Mouse (Mus musculus): ENCODE measurements around the gene Slc6a6. TPM values are rescaled to one million over a fixed set of nuclear protein-coding genes. Genes with fewer than 3 reads are reported as not detected.

The Slc6a6 gene
- polyA plus RNA-seq, 1 experiment from 2014 or later, result 47.0 TPM

DNA sequence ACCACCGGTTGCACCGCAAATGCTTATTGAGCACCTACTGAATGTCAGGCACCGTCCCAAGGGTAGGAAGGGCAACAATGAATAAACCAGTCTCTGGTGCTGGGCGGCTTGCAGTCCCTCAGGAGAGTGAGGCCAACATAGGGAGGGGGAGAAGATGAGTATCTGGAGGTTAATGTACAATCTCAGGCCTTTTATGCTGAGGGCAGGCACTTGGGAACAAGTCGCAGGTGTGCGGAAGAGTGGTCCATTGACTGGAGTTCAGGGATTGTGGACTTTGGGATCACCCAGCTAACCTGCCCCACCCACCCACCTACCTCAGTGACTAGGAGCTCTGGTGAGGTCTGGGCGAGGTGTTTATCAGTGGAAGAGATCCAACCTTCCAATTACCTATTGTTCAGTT, 6.8 kb downstream of the Slc6a6 start:
- 91% methylated on average over 7 of the region's 7 CpGs for WGBS
- no peak for DNase-seq (ENCODE audit: extremely low spot score, low spot score)
- peaks cover 28% of the 10 kb centered on the region for H3K36me3 ChIP-seq (replicated peaks)
- peaks cover 61% of the 10 kb centered on the region for H3K4me1 ChIP-seq
- H3K9me3 ChIP-seq, result no peaks in the 10 kb centered on the region
- no peaks in the 10 kb centered on the region for H3K27me3 ChIP-seq (ENCODE audit: poor library complexity, severe bottlenecking)
- no peak overlapping the region for H3K4me3 ChIP-seq
- H3K27ac ChIP-seq, result no peak overlapping the region

DNA sequence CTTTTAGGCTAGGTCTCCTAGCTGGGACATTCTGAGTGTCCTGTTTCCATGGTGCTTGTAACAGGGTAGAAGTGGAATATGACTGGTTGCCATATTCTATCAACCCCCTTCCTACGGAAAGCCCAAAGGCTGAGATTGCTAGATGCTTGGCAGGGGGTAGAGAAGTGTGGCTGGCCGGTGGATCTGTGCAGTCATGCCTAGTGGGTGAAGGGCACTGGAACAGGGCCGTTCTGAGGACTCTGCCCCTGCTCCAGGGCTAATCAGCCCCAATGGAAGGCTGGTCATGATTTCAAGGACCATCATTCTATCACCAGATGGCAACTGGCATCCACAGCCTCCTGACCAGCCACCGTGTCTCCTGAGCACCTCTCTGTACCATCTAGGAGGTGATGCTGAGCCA, 7.7 kb downstream of the Slc6a6 start:
- Histone ChIP-seq H3K27ac (no peak overlapping the region), H3K36me3 (replicated peaks) (peaks cover 28% of the 10 kb centered on the region), H3K27me3 (ENCODE audit: poor library complexity, severe bottlenecking) (no peaks in the 10 kb centered on the region), H3K4me1 (peaks cover 52% of the 10 kb centered on the region), H3K9me3 (no peaks in the 10 kb centered on the region), H3K4me3 (no peak overlapping the region)
- WGBS, result 92% methylated on average over 4 of the region's 4 CpGs
- DNase-seq (ENCODE audit: extremely low spot score, low spot score), result no peak

GRCm38 (mm10) chr6:91693301-91693886, 9.5 kb downstream of the Slc6a6 start:
- WGBS, result 88% methylated on average over 17 of the region's 17 CpGs
- H3K4me3 ChIP-seq, result no peak overlapping the region
- H3K27ac ChIP-seq, result no peak overlapping the region
- DNase-seq (ENCODE audit: extremely low spot score, low spot score), result no peak
- no peaks in the 10 kb centered on the region for H3K27me3 ChIP-seq (ENCODE audit: poor library complexity, severe bottlenecking)
- peaks cover 47% of the 10 kb centered on the region for H3K4me1 ChIP-seq
- peaks cover 28% of the 10 kb centered on the region for H3K36me3 ChIP-seq (replicated peaks)
- H3K9me3 ChIP-seq, result no peaks in the 10 kb centered on the region

DNA sequence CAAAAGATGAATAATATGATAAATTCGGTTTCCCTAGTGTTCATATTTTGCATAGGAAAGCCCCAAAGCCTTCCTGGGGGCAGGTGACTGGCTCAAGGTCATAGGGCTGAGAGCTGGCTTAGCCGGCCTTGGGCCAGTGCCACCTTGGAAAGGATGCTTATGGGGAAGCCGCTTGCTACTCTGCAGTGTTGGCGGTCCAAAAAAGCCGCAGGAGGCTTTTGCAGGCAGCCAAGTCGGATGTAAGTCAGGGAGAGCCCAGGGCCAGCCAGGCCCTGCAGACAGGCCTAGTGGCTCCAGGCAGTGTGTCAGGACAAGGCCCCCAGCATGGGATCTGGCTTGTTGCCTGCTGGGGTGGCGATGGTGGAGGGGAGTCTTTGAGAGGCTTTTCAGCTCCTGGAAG, 10.8 kb downstream of the Slc6a6 start:
- WGBS, result 58% methylated on average over 7 of the region's 7 CpGs
- Histone ChIP-seq H3K4me3 (no peak overlapping the region), H3K9me3 (no peaks in the 10 kb centered on the region), H3K27me3 (ENCODE audit: poor library complexity, severe bottlenecking) (no peaks in the 10 kb centered on the region), H3K27ac (peak overlapping the region; percentile 31; the same call in 1 of the 2 replicates), H3K36me3 (replicated peaks) (peaks cover 38% of the 10 kb centered on the region), H3K4me1 (peaks cover 50% of the 10 kb centered on the region)
- DNase-seq (ENCODE audit: extremely low spot score, low spot score), result no peak

DNA sequence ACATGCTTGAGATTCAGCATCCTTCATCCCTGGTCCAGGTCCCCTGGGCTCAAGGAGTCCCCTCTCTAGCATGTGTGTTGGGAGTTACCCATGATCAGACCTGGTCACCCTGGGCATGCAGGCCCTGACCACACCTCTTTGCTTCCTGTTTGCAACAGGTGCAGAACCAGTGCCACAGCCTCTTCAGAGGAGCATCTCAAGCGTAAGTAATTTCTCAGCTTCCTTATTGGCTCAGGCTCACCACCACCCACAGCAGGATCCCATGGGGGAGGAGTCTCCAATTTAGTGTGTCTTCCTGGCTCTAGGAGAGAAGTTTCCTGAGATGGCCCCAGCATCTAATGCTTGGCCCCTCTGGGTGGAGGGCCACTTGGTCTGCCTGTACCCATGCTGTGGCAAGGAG, 15.0 kb downstream of the Slc6a6 start:
- Histone ChIP-seq H3K4me3 (no peak overlapping the region), H3K4me1 (peaks cover 30% of the 10 kb centered on the region), H3K9me3 (no peaks in the 10 kb centered on the region), H3K36me3 (replicated peaks) (peaks cover 53% of the 10 kb centered on the region), H3K27me3 (ENCODE audit: poor library complexity, severe bottlenecking) (no peaks in the 10 kb centered on the region), H3K27ac (no peak overlapping the region)
- DNase-seq (ENCODE audit: extremely low spot score, low spot score), result no peak
- 68% methylated on average over 1 of the region's 1 CpGs for WGBS

DNA sequence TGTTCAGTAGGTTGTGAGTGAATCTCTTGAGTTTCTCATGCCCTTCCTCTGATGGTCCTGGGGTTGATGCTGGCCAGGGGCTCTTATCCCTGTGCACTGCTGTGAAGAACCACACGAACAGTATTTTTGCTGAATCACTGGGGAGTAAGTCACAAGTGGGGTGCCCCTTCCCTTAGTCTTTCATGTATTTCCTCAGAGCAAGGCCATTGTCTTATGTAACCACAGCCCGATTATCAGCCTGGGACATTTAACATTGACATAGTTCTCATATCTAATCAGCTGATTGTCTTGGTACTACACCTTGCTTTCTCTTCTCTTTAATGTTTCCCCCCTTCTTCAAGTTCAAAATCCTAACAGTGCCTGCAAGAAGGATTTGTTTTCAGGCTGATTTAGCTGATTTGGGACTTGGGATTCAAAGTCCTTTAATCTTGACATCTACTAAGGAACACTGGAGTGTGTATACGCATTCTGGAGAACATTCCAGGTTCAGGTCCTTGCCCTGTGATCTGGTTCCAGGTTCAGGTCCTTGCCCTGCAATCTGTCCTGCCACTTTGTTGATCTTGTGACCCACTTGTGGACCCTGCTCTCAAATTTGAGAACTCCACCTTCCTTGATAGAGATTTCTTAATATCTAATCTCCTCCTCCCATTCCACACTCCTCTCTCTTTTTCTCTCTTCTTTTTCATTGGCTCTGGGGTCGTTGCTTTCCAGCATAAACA, 15.8 kb downstream of the Slc6a6 start:
- DNase-seq (ENCODE audit: extremely low spot score, low spot score), result no peak
- Histone ChIP-seq H3K9me3 (no peaks in the 10 kb centered on the region), H3K36me3 (replicated peaks) (peaks cover 61% of the 10 kb centered on the region), H3K4me1 (peaks cover 26% of the 10 kb centered on the region), H3K27ac (no peak overlapping the region), H3K4me3 (no peak overlapping the region), H3K27me3 (ENCODE audit: poor library complexity, severe bottlenecking) (no peaks in the 10 kb centered on the region)
- 92% methylated on average over 4 of the region's 4 CpGs for WGBS

GRCm38 (mm10) chr6:91700823-91701621, 17.2 kb downstream of the Slc6a6 start:
- no peak overlapping the region for H3K27ac ChIP-seq
- H3K27me3 ChIP-seq (ENCODE audit: poor library complexity, severe bottlenecking), result no peaks in the 10 kb centered on the region
- no peak overlapping the region for H3K4me3 ChIP-seq
- peaks cover 18% of the 10 kb centered on the region for H3K4me1 ChIP-seq
- 87% methylated on average over 11 of the region's 11 CpGs for WGBS
- peaks cover 73% of the 10 kb centered on the region for H3K36me3 ChIP-seq (replicated peaks)
- H3K9me3 ChIP-seq, result no peaks in the 10 kb centered on the region
- DNase-seq (ENCODE audit: extremely low spot score, low spot score), result no peak

DNA sequence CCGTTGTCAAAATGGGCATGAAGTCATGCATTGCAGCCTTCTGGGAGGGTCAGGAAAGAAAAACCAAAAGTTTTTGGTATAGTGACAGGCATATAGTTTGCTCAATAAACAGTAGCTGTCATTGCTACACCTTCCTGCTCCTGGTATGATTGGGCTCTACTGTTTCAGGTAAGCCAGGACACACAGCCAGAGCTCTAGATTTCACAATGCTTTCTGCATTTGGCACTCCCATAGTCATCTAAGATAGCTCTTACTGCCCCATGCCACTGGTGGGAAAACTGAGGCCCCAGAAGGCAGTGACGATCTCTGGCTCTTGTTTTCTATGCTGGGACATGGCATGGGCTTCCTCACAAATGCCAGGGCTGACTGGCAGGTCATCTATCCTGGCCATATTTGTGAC, 19.6 kb downstream of the Slc6a6 start:
- H3K27ac ChIP-seq, result no peak overlapping the region
- DNase-seq (ENCODE audit: extremely low spot score, low spot score), result no peak
- H3K27me3 ChIP-seq (ENCODE audit: poor library complexity, severe bottlenecking), result no peaks in the 10 kb centered on the region
- 97% methylated on average over 2 of the region's 2 CpGs for WGBS
- no peak overlapping the region for H3K4me3 ChIP-seq
- H3K9me3 ChIP-seq, result no peaks in the 10 kb centered on the region
- peaks cover 90% of the 10 kb centered on the region for H3K36me3 ChIP-seq (replicated peaks)
- peaks cover 24% of the 10 kb centered on the region for H3K4me1 ChIP-seq

GRCm38 (mm10) chr6:91704446-91704845, 20.6 kb downstream of the Slc6a6 start:
- Histone ChIP-seq H3K36me3 (replicated peaks) (peaks cover 88% of the 10 kb centered on the region), H3K27ac (no peak overlapping the region), H3K4me3 (no peak overlapping the region), H3K27me3 (ENCODE audit: poor library complexity, severe bottlenecking) (no peaks in the 10 kb centered on the region), H3K4me1 (peaks cover 18% of the 10 kb centered on the region), H3K9me3 (0 out of 2 replicates have a peak, but pooled peaks cover 3% of the 10 kb centered on the region)
- no peak for DNase-seq (ENCODE audit: extremely low spot score, low spot score)
- 88% methylated on average over 1 of the region's 1 CpGs for WGBS

GRCm38 (mm10) chr6:91705651-91706050, 21.8 kb downstream of the Slc6a6 start:
- Histone ChIP-seq H3K4me1 (peaks cover 30% of the 10 kb centered on the region), H3K9me3 (0 out of 2 replicates have a peak, but pooled peaks cover 3% of the 10 kb centered on the region), H3K4me3 (no peak overlapping the region), H3K36me3 (replicated peaks) (peaks cover 78% of the 10 kb centered on the region), H3K27ac (no peak overlapping the region), H3K27me3 (ENCODE audit: poor library complexity, severe bottlenecking) (no peaks in the 10 kb centered on the region)
- WGBS, result 86% methylated on average over 4 of the region's 4 CpGs
- DNase-seq (ENCODE audit: extremely low spot score, low spot score), result no peak

DNA sequence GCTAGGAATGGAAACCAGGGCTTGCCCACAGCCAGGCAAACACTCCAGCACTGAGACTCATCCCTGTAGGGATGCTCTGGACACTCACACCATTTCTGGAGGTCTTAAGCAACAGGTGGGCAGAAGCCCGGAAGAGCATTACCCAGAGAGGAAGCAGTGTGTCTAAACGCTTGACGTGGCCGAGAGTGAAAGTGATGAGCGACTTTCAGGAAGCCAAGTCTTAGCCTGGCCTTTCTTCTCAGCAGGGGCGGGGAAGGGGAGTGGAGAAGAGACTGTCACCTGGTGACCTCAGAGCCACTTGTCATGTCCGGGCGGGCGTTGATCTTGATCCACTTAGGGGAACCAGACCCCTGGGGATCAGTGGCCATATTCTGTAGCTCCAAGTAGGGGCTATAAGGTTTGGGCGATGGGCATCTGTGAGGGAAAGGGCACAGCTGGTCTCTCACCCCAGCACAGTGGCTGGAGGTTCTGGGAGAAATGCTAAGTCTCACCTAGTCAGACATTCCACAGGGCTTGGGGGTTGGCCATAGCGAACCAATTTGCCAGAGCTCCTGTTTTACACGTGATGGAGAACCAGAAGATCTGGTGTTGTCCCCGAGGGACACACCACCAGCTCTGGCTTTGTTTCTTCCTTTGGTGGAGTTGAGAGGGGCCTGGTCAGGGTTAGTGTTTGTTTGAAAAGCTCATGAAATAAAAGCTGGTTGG, 22.4 kb downstream of the Slc6a6 start:
- 0 out of 2 replicates have a peak, but pooled peaks cover 3% of the 10 kb centered on the region for H3K9me3 ChIP-seq
- H3K4me1 ChIP-seq, result peaks cover 35% of the 10 kb centered on the region
- no peak overlapping the region for H3K4me3 ChIP-seq
- DNase-seq (ENCODE audit: extremely low spot score, low spot score), result no peak
- 84% methylated on average over 13 of the region's 13 CpGs for WGBS
- H3K27ac ChIP-seq, result no peak overlapping the region
- H3K27me3 ChIP-seq (ENCODE audit: poor library complexity, severe bottlenecking), result no peaks in the 10 kb centered on the region
- peaks cover 75% of the 10 kb centered on the region for H3K36me3 ChIP-seq (replicated peaks)

- peaks cover 75% of the 10 kb centered on the region for H3K36me3 ChIP-seq (replicated peaks)
- no peak for DNase-seq (ENCODE audit: extremely low spot score, low spot score)
- H3K4me1 ChIP-seq, result peaks cover 47% of the 10 kb centered on the region
- H3K9me3 ChIP-seq, result 0 out of 2 replicates have a peak, but pooled peaks cover 3% of the 10 kb centered on the region
- no peak overlapping the region for H3K4me3 ChIP-seq
- H3K27me3 ChIP-seq (ENCODE audit: poor library complexity, severe bottlenecking), result no peaks in the 10 kb centered on the region
- WGBS, result 91% methylated on average over 8 of the region's 8 CpGs
- no peak overlapping the region for H3K27ac ChIP-seq
Measured at GRCm38 (mm10) chr6:91707276-91707885, 23.5 kb downstream of the Slc6a6 start.

All from forebrain, embryonic 10.5 days (tissue).